Mouse (Mus musculus) C2C12 (cell line): ENCODE measurements at regions not wholly inside any gene's neighbourhood (a gene's known extent, or its start where the extent isn't known, plus 50 kb on each side); places are given as distances from the start of the nearest gene placed in this dataset.

Experiments
- CTCF ChIP-seq: IDR thresholded peaks from one replicate; pipeline ENCODE4 v1.5.1; 2011; ENCODE audit not compliant: control insufficient read depth, insufficient read depth, insufficient read length
- MAX ChIP-seq: IDR thresholded peaks from one replicate; pipeline ENCODE4 v1.6.1; 2011; ENCODE audit warnings: mild to moderate bottlenecking, control low read depth
- MYOD1 ChIP-seq: IDR thresholded peaks from one replicate; pipeline ENCODE4 v1.6.1; 2011; ENCODE audit warnings: low read depth; ENCODE audit not compliant: control insufficient read depth, insufficient read length
- MYOG ChIP-seq: IDR thresholded peaks from one replicate; pipeline ENCODE4 v1.6.1; 2011; ENCODE audit not compliant: control insufficient read depth, insufficient read length; ENCODE audit errors: extremely low read depth

DNA sequence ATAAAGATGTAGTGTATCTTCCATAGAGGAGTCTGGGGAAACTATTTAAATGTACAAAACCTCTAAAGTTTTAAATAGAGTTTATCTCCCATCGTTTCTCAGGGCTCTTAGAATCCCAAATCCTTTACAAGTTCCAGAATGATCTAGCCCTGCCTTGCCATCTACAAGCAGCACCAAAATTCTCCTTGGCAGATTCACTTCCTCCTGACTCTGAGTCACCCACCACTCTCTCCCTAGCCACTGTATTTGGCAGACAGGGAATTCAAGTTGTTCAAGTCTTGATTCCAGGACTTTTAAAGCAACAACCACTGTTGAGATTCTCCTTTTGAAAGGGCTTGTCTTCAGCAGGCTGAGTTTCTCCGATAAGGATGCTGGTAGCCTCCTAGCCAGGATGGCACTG, 77.1 kb upstream of the Fam78b start:
- TF ChIP-seq CTCF (no peak), MYOG (no peak), MYOD1 (no peak), MAX (no peak)
